ENCODE assay signal across 1 mouse cellular context in the genomic region with DNA sequence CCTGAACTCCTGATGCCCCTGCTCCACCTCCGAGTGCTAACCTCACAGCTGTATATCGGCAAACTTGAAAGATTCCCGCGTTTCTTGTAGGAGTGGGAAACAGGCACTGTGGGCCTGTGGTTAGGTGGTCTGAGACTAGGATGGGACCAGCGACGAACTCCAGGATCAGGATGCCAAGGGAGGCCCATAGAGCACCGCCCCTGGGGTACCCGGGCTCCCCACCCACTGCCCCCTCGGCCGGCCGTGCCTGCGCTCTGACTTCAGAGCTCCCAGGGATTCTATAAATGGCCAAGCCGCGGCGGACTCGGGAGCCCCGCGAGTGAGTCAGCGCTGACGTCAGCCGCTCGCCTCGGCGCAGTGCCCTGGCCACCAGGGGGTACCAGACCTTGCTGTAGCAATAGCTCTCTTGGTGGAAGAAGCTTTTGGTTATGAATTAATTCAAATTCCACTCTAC.
TF ChIP-seq lines count a peak whose summit lies in the region.

No protein-coding gene starts in this region.

TF ChIP-seq in MEL, 35 proteins besides CTCF, POLR2A, EP300 and RAD21 (continued from another document):
- TF ChIP-seq CHD1 (IDR thresholded peaks at IDR 0.05; ENCODE audit: low read depth, low read length) (no peak), ZNF384 (IDR thresholded peaks at IDR 0.05; ENCODE audit: low read depth, low read length) (no peak), NELFE (IDR thresholded peaks at IDR 0.05; ENCODE audit: low read depth, low read length) (no peak), USF1 (IDR thresholded peaks at IDR 0.05; ENCODE audit: low read depth, low read length) (no peak), HCFC1 (IDR thresholded peaks at IDR 0.05; ENCODE audit: low read depth, low read length) (0 out of 2 replicates have a peak, but pooled peaks have one; percentile 12), TBP (IDR thresholded peaks at IDR 0.05; ENCODE audit: low read depth, low read length) (no peak; the same call in 1 of the 2 replicates), SMC3 (IDR thresholded peaks at IDR 0.05; ENCODE audit: low read depth, low read length) (peak; percentile 91), KAT2A (conservative IDR thresholded peaks at IDR 0.05; ENCODE audit: low read depth, low read length) (no peak), MYB (IDR thresholded peaks at IDR 0.05; ENCODE audit: low read depth, low read length) (no peak), ZKSCAN1 (IDR thresholded peaks at IDR 0.05; ENCODE audit: low read depth, low read length) (no peak), TAL1 (IDR thresholded peaks at IDR 0.05; ENCODE audit: low read length) (no peak), NRF1 (IDR thresholded peaks at IDR 0.05; ENCODE audit: insufficient read depth, low read depth, low read length, poor library complexity, severe bottlenecking) (no peak), JUND (IDR thresholded peaks at IDR 0.05; ENCODE audit: low read depth, low read length) (no peak; the same call in 1 of the 2 replicates), POLR2AphosphoS2 (IDR thresholded peaks at IDR 0.05; ENCODE audit: low read length) (no peak), USF2 (IDR thresholded peaks at IDR 0.05; ENCODE audit: borderline replicate concordance in 1 of 2, insufficient read depth in 1 of 2, low read depth in 1 of 2, low read length in 2 of 2) (no peak), ZMIZ1 (IDR thresholded peaks at IDR 0.05; ENCODE audit: low read depth, low read length) (no peak), MAZ (IDR thresholded peaks at IDR 0.05; ENCODE audit: low read depth, low read length) (no peak), GATA1 (IDR thresholded peaks at IDR 0.05; ENCODE audit: low read depth, low read length) (peak; percentile 30; the same call in 1 of the 2 replicates), SIN3A (IDR thresholded peaks at IDR 0.05; ENCODE audit: low read length) (0 out of 2 replicates have a peak, but pooled peaks have one; percentile 6), BHLHE40 (IDR thresholded peaks at IDR 0.05; ENCODE audit: borderline replicate concordance, low read depth, low read length) (no peak), ZC3H11A (IDR thresholded peaks at IDR 0.05; ENCODE audit: low read depth, low read length) (no peak), MAX (IDR thresholded peaks at IDR 0.05; ENCODE audit: low read length) (no peak), E2F4 (IDR thresholded peaks at IDR 0.05; ENCODE audit: borderline replicate concordance, low read depth, low read length) (no peak)
TF ChIP-seq in MEL: peak in this region for 5.
